Mouse (Mus musculus) lung, embryonic 14.5 days (tissue): ENCODE data around the gene Lsr. TPM values are rescaled to one million over a fixed set of nuclear protein-coding genes. Genes with fewer than 3 reads are reported as not detected.

ENCODE experiments used
- ATAC-seq: fragments of 200-750 bp; cut with Nextera tagmentation; 2 replicates; pipeline ENCODE4 v1.8.0; 2017; ENCODE audit warnings: mild to moderate bottlenecking, moderate TSS enrichment, moderate library complexity; ENCODE audit not compliant: insufficient read depth
- DNase-seq: peaks from one replicate; pipeline ENCODE4 v3.0.0-alpha.2; 2015
- H3K27ac ChIP-seq: fragments of 300-500 bp; sonication (generic); 2 replicates; pipeline ENCODE4 v1.5.1; 2014; ENCODE audit warnings: low read depth, mild to moderate bottlenecking, moderate library complexity
- H3K27me3 ChIP-seq: fragments of 300-500 bp; sonication (generic); 2 replicates; pipeline ENCODE4 v1.6.1; 2014; ENCODE audit warnings: low read length, control low read depth; ENCODE audit not compliant: insufficient read depth
- H3K36me3 ChIP-seq: fragments of 300-500 bp; sonication (generic); 2 replicates; pipeline ENCODE4 v1.6.1; 2014; ENCODE audit warnings: control low read depth; ENCODE audit not compliant: insufficient read depth
- H3K4me1 ChIP-seq: fragments of 300-500 bp; sonication (generic); 2 replicates; pipeline ENCODE4 v1.6.1; 2014; ENCODE audit warnings: antibody characterized with exemption, control low read depth; ENCODE audit not compliant: insufficient read depth
- H3K4me2 ChIP-seq: fragments of 300-500 bp; sonication (generic); 2 replicates; pipeline ENCODE4 v1.6.1; 2014; ENCODE audit warnings: mild to moderate bottlenecking
- H3K4me3 ChIP-seq: fragments of 300-500 bp; sonication (generic); 2 replicates; pipeline ENCODE4 v1.5.1; 2014; ENCODE audit warnings: low read depth, low read length
- H3K9ac ChIP-seq: fragments of 300-500 bp; sonication (generic); 2 replicates; pipeline ENCODE4 v1.6.1; 2014
- H3K9me3 ChIP-seq: fragments of 300-500 bp; sonication (generic); 2 replicates; pipeline ENCODE4 v1.6.1; 2016; ENCODE audit warnings: low read depth, low read length, control low read depth
- CTCF ChIP-seq: IDR thresholded peaks from 2 replicates; pipeline ENCODE4 v1.5.1; 2016; ENCODE audit warnings: antibody characterized with exemption, low read depth
- WGBS: fragments of 180-500 bp; shearing (Covaris S2); extraction: QIAGEN DNeasy Blood & Tissue Kit; methylation state at CpG from one replicate; pipeline ENCODE4 v1.1.7; 2014; 5-methylcytosine and 5-hydroxymethylcytosine counted together
- polyA plus RNA-seq: library from polyadenylated mRNA; unstranded; fragments of >200 nt; fragmentation: Nextera tagmentation; extraction: Ambion mirVana; gene quantifications from 2 replicates; pipeline ENCODE4 v1.2.1, GENCODE M21; 2014

Gene Lsr
- polyA plus RNA-seq, 1 experiment from 2014 or later, result 66.2 TPM

GRCm38 (mm10) chr7:30908277-30908991 is 64.8 kb downstream of the Lsr start:
- WGBS, result 2% methylated on average over 25 of the region's 26 CpGs
- Histone ChIP-seq H3K27ac (no peak overlapping the region), H3K4me2 (peak overlapping the region; percentile 59), H3K36me3 (no peaks in the 10 kb centered on the region), H3K4me3 (peak overlapping the region; percentile 23), H3K27me3 (no peaks in the 10 kb centered on the region), H3K9ac (no peak overlapping the region), H3K4me1 (no peaks in the 10 kb centered on the region; the same call in 1 of the 2 replicates), H3K9me3 (no peaks in the 10 kb centered on the region)
- DNase-seq, result peak; percentile 60
- ATAC-seq, result peak; percentile 80
- TF ChIP-seq CTCF, result 0 out of 2 replicates have a peak, but pooled peaks have one; percentile 4

Other genes starting within 250 kb of the Lsr start
- gene Tmem147, start 243.9 kb downstream of the Lsr start, polyA plus RNA-seq, result 169 and 179 TPM in 2 replicates
- gene Gapdhs, start 229.8 kb downstream of the Lsr start, polyA plus RNA-seq, result 0.68 and 0.91 TPM in 2 replicates
- 0.34 and 1.3 TPM in 2 replicates for gene Sbsn, start 222.0 kb downstream of the Lsr start, polyA plus RNA-seq
- gene Dmkn, start 209.7 kb downstream of the Lsr start, polyA plus RNA-seq, result 2.4 TPM in 2 replicates
- gene Krtdap, start 185.6 kb downstream of the Lsr start, polyA plus RNA-seq, result not detected in 2 replicates
- gene Ffar2, start 149.7 kb downstream of the Lsr start, polyA plus RNA-seq, result 0.20 and 0.39 TPM in 2 replicates
- not detected in 2 replicates for gene Ffar3, start 117.3 kb downstream of the Lsr start, polyA plus RNA-seq
- not detected in 2 replicates for gene Ffar1, start 111.9 kb downstream of the Lsr start, polyA plus RNA-seq
- gene Cd22, start 93.1 kb downstream of the Lsr start, polyA plus RNA-seq, result 0.32 TPM in 1 of 2 replicates, not detected in the other
- gene Mag, start 58.6 kb downstream of the Lsr start, polyA plus RNA-seq, result 0.12 and 0.25 TPM in 2 replicates
- gene Hamp2, start 48.8 kb downstream of the Lsr start, polyA plus RNA-seq, result not detected in 2 replicates
- not detected in 2 replicates for gene Hamp, start 29.4 kb downstream of the Lsr start, polyA plus RNA-seq
- gene Usf2, start 16.7 kb downstream of the Lsr start, polyA plus RNA-seq, result 21.8 and 23.3 TPM in 2 replicates
- gene Fam187b, start 326 bp upstream of the Lsr start, polyA plus RNA-seq, result 3.6 and 4.9 TPM in 2 replicates
- gene Fxyd5, start 69.0 kb upstream of the Lsr start, polyA plus RNA-seq, result 40.4 and 43.9 TPM in 2 replicates
- gene Fxyd7, start 78.0 kb upstream of the Lsr start, polyA plus RNA-seq, result 9.1 and 9.8 TPM in 2 replicates
- 51.4 and 56.6 TPM in 2 replicates for gene Fxyd1, start 83.7 kb upstream of the Lsr start, polyA plus RNA-seq
- 0.13 and 0.38 TPM in 2 replicates for gene Lgi4, start 85.9 kb upstream of the Lsr start, polyA plus RNA-seq
- gene Fxyd3, start 103.2 kb upstream of the Lsr start, polyA plus RNA-seq, result 30.7 and 34.0 TPM in 2 replicates
- gene Hpn, start 141.8 kb upstream of the Lsr start, polyA plus RNA-seq, result 9.9 and 10.8 TPM in 2 replicates
- gene Scn1b, start 153.5 kb upstream of the Lsr start, polyA plus RNA-seq, result 0.93 and 1.3 TPM in 2 replicates
- gene Gramd1a, start 182.4 kb upstream of the Lsr start, polyA plus RNA-seq, result 56.7 and 67.2 TPM in 2 replicates